Mouse (Mus musculus) G1E (cell line): ENCODE results near the gene Rbm47.

ENCODE experiments used
- CTCF ChIP-seq: IDR thresholded peaks from 2 replicates; pipeline ENCODE4 v1.5.1; 2012; ENCODE audit warnings: low read depth, low read length, inconsistent platforms, mixed read lengths
- TAL1 ChIP-seq: conservative IDR thresholded peaks from 2 replicates; pipeline ENCODE4 v1.6.1; 2012; ENCODE audit warnings: low read depth, low read length, inconsistent platforms, mixed read lengths

DNA sequence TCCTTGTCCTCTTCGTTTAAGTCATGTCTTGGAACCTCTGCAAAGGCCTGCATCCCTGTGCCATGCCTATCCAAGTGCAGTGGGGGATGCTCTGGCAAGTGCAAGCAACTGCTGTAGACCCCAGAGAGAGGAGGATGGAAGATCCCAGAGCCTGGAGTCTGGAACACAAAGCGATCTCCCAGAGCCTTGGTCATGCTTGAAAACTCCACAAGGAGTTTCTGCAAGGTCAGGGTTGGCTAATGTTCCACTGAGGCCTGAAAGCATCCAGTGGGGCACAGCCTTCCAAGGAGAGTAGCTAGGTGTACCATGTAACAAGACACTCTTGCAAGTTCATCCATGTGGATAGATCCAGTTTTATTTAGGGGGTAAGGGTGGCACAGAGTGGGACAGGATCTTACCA, 158.5 kb downstream of the Rbm47 start:
- TF ChIP-seq CTCF (no peak), TAL1 (no peak)
